Mouse (Mus musculus): ENCODE measurements around the gene Sacs.

The Sacs gene

GRCm38 (mm10) chr14:61161367-61162334, 23.4 kb downstream of the Sacs start:
- CTCF ChIA-PET: no interaction called here

- CTCF ChIA-PET: no interaction called here
Measured at GRCm38 (mm10) chr14:61164461-61164860, 26.2 kb downstream of the Sacs start.

GRCm38 (mm10) chr14:61165929-61166328, 27.7 kb downstream of the Sacs start:
- CTCF ChIA-PET: no interaction called here

- CTCF ChIA-PET: interaction anchor here (0.5 kb wide), 1 partner anchor 30 kb away, joined by 6 read pairs; no protein-coding TSS in a partner anchor
Measured at GRCm38 (mm10) chr14:61171261-61171970, 33.2 kb downstream of the Sacs start.

GRCm38 (mm10) chr14:61172548-61173158, 34.4 kb downstream of the Sacs start:
- CTCF ChIA-PET: no interaction called here

GRCm38 (mm10) chr14:61173229-61173628, 35.0 kb downstream of the Sacs start:
- CTCF ChIA-PET: no interaction called here

- CTCF ChIA-PET: no interaction called here
Measured at GRCm38 (mm10) chr14:61191904-61192303, 53.6 kb downstream of the Sacs start.

GRCm38 (mm10) chr14:61192326-61192725, 54.1 kb downstream of the Sacs start:
- CTCF ChIA-PET: no interaction called here

- CTCF ChIA-PET: no interaction called here
Measured at GRCm38 (mm10) chr14:61194416-61194815, 56.2 kb downstream of the Sacs start.

- CTCF ChIA-PET: no interaction called here
Measured at GRCm38 (mm10) chr14:61210111-61210510, 71.9 kb downstream of the Sacs start.

- CTCF ChIA-PET: no interaction called here
Measured at GRCm38 (mm10) chr14:61211754-61212153, 73.5 kb downstream of the Sacs start.

GRCm38 (mm10) chr14:61221166-61221565, 82.9 kb downstream of the Sacs start:
- CTCF ChIA-PET: no interaction called here

GRCm38 (mm10) chr14:61222506-61222905, 84.2 kb downstream of the Sacs start:
- CTCF ChIA-PET: no interaction called here

GRCm38 (mm10) chr14:61223740-61224139, 85.5 kb downstream of the Sacs start:
- CTCF ChIA-PET: no interaction called here

GRCm38 (mm10) chr14:61224387-61225077, 86.3 kb downstream of the Sacs start:
- CTCF ChIA-PET: no interaction called here

- CTCF ChIA-PET: no interaction called here
Measured at GRCm38 (mm10) chr14:61226151-61226550, 87.9 kb downstream of the Sacs start.

GRCm38 (mm10) chr14:61229763-61230162, 91.5 kb downstream of the Sacs start:
- CTCF ChIA-PET: no interaction called here

- CTCF ChIA-PET: no interaction called here
Measured at GRCm38 (mm10) chr14:61230179-61230578, 91.9 kb downstream of the Sacs start.

GRCm38 (mm10) chr14:61232016-61232568, 93.8 kb downstream of the Sacs start:
- CTCF ChIA-PET: no interaction called here

GRCm38 (mm10) chr14:61235846-61236474, 97.7 kb downstream of the Sacs start:
- CTCF ChIA-PET: no interaction called here

- CTCF ChIA-PET: interaction anchor here (0.7 kb wide), 1 partner anchor 44 kb away, joined by 4 read pairs; no protein-coding TSS in a partner anchor
Measured at GRCm38 (mm10) chr14:61237101-61237654, 98.9 kb downstream of the Sacs start.
